Mouse (Mus musculus): ENCODE data around the gene Fgfr2.

DNA sequence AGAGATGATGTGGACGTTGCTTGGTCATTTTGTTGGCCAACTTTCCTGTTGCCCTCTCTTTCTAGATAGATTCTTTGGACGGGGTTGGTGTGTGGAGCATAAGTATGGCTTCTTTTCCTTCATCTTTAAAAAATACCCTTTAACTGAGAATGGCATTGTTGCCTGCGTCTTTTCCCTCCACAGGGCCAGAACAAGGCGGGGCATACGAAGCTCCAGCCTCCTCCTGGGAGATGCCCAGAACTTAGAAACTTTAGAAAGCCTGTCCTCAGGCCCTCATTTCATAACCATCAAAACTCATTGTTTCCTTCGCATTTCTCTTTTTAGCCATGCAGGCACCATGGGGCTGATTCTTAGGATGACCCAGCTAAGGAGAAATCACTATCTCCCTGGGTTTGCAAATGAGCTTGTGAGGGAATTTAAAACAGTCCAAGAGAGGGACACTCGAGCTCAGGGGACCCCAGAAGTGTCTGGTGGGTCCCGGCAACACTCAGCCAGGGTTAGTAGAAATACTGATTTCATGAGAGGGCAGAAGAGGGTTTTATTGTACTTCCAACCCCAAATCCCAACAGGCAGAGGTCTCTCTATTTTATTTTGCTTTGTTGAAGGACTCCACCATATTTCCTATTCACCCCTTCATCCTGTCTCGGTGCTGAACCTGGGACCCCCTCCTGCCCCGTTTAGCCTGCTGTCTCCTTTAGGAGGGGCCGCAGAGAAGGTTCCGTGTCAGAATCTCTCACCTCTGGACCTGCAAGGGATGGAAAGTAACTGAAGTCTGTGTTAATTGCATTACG is 2754.9 kb downstream of the Fgfr2 start:
- TF ChIP-seq CTCF (conservative IDR thresholded peaks at IDR 0.05; ENCODE audit: insufficient read depth, insufficient read length, low read depth, low read length) (no peak), POLR2A (IDR thresholded peaks at IDR 0.05; ENCODE audit: low read depth, low read length) (no peak)

All from kidney, adult 2 months (tissue).